Mouse (Mus musculus): ENCODE data around the gene Lamc2. TPM values are rescaled to one million over a fixed set of nuclear protein-coding genes. Genes with fewer than 3 reads are reported as not detected.

The Lamc2 gene
- polyA plus RNA-seq, 1 experiment: not detected

GRCm38 (mm10) chr1:153075955-153076354 is 110.3 kb downstream of the Lamc2 start:
- no peak overlapping the region for H3K27ac ChIP-seq (ENCODE audit: insufficient read depth, low read depth, low read length)
- no peaks in the 10 kb centered on the region for H3K4me1 ChIP-seq (ENCODE audit: control insufficient read depth, insufficient read depth, low read length)
- H3K4me3 ChIP-seq (ENCODE audit: insufficient read depth, low read length): no peak overlapping the region
- TF ChIP-seq POLR2A (IDR thresholded peaks at IDR 0.05; ENCODE audit: borderline replicate concordance, low read depth, low read length) (no peak), CTCF (IDR thresholded peaks at IDR 0.05; ENCODE audit: low read depth, low read length) (no peak)

DNA sequence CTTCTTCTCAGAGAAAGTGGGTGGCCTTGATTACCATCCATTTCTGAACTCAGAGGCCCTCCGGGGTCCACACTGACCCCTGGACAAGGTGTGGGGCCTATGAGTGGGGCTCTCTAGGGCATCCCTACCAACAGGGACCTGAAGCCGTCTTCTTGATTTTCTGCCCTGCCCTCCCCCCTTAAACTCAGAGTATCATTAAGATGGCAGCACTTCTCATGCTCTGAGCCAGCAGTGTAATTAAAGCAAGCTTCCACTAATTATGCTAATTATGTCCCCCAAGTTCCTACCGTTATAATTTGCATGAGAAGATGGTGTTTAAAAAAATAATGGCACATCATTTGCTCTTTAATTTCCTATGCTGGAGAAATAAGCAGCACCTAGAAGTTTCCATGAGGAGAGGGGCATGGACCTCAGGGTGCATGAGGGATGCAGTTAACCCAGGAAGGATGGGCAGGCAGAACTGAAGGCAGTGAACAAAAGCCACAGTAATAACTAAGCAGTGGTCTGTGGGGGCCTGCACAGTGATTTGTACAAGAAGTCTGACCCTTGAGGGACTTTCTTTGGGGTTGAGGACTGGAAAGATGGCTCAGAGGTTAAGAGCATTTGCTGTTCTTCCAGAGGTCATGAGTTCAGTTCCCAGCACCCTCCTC is 111.0 kb downstream of the Lamc2 start:
- Histone ChIP-seq H3K27ac (ENCODE audit: insufficient read depth, low read depth, low read length) (no peak overlapping the region), H3K4me3 (ENCODE audit: insufficient read depth, low read length) (no peak overlapping the region), H3K4me1 (ENCODE audit: control insufficient read depth, insufficient read depth, low read length) (no peaks in the 10 kb centered on the region)
- no peak for TF ChIP-seq CTCF (IDR thresholded peaks at IDR 0.05; ENCODE audit: low read depth, low read length)
- TF ChIP-seq POLR2A (IDR thresholded peaks at IDR 0.05; ENCODE audit: borderline replicate concordance, low read depth, low read length): no peak

DNA sequence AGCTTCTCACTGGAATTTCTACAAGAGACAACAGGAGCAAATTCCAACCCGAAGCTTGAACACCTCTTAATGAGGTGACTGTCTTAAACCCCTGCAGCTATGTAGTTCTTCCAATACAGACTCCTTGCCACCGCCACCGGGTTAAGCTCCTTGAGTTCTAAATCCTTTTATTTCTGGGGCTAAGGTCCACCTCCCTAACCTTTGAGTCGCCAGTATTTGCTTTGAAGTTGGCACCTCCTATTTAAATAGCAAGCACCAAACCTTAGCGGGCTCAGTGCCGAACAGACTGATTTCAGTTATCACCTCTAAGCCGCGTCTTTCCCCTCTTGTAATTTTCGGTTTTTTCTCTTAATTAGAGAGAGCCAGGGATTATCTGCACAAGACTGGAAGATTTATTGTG is 112.8 kb downstream of the Lamc2 start:
- Histone ChIP-seq H3K4me3 (ENCODE audit: insufficient read depth, low read length) (no peak overlapping the region), H3K4me1 (ENCODE audit: control insufficient read depth, insufficient read depth, low read length) (no peaks in the 10 kb centered on the region), H3K27ac (ENCODE audit: insufficient read depth, low read depth, low read length) (no peak overlapping the region)
- no peak for TF ChIP-seq CTCF (IDR thresholded peaks at IDR 0.05; ENCODE audit: low read depth, low read length)
- no peak for TF ChIP-seq POLR2A (IDR thresholded peaks at IDR 0.05; ENCODE audit: borderline replicate concordance, low read depth, low read length)

Other genes starting within 250 kb of the Lamc2 start
- not detected in 2 replicates for gene Nmnat2, start 231.5 kb downstream of the Lamc2 start, polyA plus RNA-seq (2012; ENCODE audit: insufficient read depth, insufficient read length, missing spikeins)
- gene Lamc1, start 146.3 kb upstream of the Lamc2 start, polyA plus RNA-seq (2012; ENCODE audit: insufficient read depth, insufficient read length, missing spikeins): 15.5 and 16.4 TPM in 2 replicates
- 0.84 and 2.0 TPM in 2 replicates for gene Shcbp1l, start 238.7 kb upstream of the Lamc2 start, polyA plus RNA-seq (2012; ENCODE audit: insufficient read depth, insufficient read length, missing spikeins)